22 mouse cellular contexts compared by ENCODE assay signal in genomic region chr11:89600921-89601515, GRCm38 (mm10).
DNase-seq lines count a peak whose midpoint lies in the region; ATAC-seq lines count a peak whose summit lies in the region.
"Had no signal": no experiment of that assay in that cellular context is flagged by ENCODE, and none has a peak within 500 bp of the region (broad histone marks: within the 10 kb centered on the region; RNA-seq: fewer than 3 reads in every experiment).

No protein-coding gene starts in this region.

- no peak overlapping the region for H3K27ac ChIP-seq in forebrain, embryonic 14.5 days (ENCODE audit: low read depth, low read length)
- H3K27ac ChIP-seq: hindbrain, embryonic 10.5 days; hindbrain, postnatal 0 days; left cerebral cortex, adult 2 months; limb, embryonic 10.5 days; stomach, postnatal 0 days had no signal

- no peak overlapping the region for H3K4me3 ChIP-seq in forebrain, embryonic 14.5 days (ENCODE audit: low read depth, low read length)
- H3K4me3 ChIP-seq: hindbrain, embryonic 10.5 days; left cerebral cortex, adult 2 months; limb, embryonic 10.5 days had no signal

- 82% methylated on average over 8 of the region's 8 CpGs for WGBS in forebrain, embryonic 14.5 days

- intact Hi-C loops in left cerebral cortex, postnatal 4 days (cut with DNase I): no loop called here

- H3K9me3 ChIP-seq in forebrain, embryonic 14.5 days (replicated peaks; ENCODE audit: control insufficient read depth, low read length): no peaks in the 10 kb centered on the region
- H3K9me3 ChIP-seq: hindbrain, embryonic 10.5 days; limb, embryonic 10.5 days had no signal

- H3K4me2 ChIP-seq in forebrain, embryonic 14.5 days (ENCODE audit: low read length): no peak overlapping the region

- no peaks in the 10 kb centered on the region for H3K36me3 ChIP-seq in forebrain, embryonic 14.5 days (ENCODE audit: control insufficient read depth, insufficient read depth, low read length)
- H3K36me3 ChIP-seq: hindbrain, embryonic 10.5 days; limb, embryonic 10.5 days had no signal

- no peak overlapping the region for H3K9ac ChIP-seq in forebrain, embryonic 14.5 days (ENCODE audit: low read length)
- H3K9ac ChIP-seq: liver, postnatal 0 days had no signal

- peak; percentile 74 to 83 for DNase-seq in adrenal gland, adult (ENCODE audit: inconsistent age in 2 of 2, low spot score in 1 of 2)
- DNase-seq in adrenal gland, adult 18-20 months (ENCODE audit: low spot score in 2 of 2): no peak
- DNase-seq in right cerebral cortex, adult 18-20 months: peak; percentile 7
- DNase-seq in right cerebral cortex, postnatal 4 days: no peak
- peak; percentile 4 for DNase-seq in lung, postnatal 25 days (ENCODE audit: low spot score)
- DNase-seq in forebrain, embryonic 14.5 days (ENCODE audit: low spot score): no peak
- DNase-seq in frontal cortex, postnatal 10 days (ENCODE audit: low spot score in 2 of 2): no peak
- no peak for DNase-seq in left cerebral cortex, postnatal 4 days
- DNase-seq: cerebellum, adult 11 months; cerebellum, postnatal 14 days; embryo, embryonic 11 days; gastrocnemius, postnatal 36 days; kidney, adult 18-20 months; kidney, postnatal 36 days; layer of hippocampus, adult 9-11 months; liver, postnatal 0 days; retina, postnatal 1 day had no signal

- H3K27me3 ChIP-seq in forebrain, embryonic 14.5 days (replicated peaks; ENCODE audit: control insufficient read depth, insufficient read depth, low read length): no peaks in the 10 kb centered on the region

- H3K4me1 ChIP-seq in forebrain, embryonic 14.5 days (ENCODE audit: control insufficient read depth, insufficient read depth, low read length): no peaks in the 10 kb centered on the region
- H3K4me1 ChIP-seq: hindbrain, embryonic 10.5 days had no signal

- ATAC-seq in forebrain, embryonic 14.5 days: no peak
- ATAC-seq: hindbrain, postnatal 0 days; liver, postnatal 0 days had no signal

Comparison
In these comparisons a context has a peak if more than half of its experiments do, and no peak if none do; other contexts are left out.
1. DNase-seq: peak in adrenal gland, adult (2 of 2), right cerebral cortex, adult 18-20 months (single experiment) and lung, postnatal 25 days (single experiment); none in adrenal gland, adult 18-20 months (0 of 2), right cerebral cortex, postnatal 4 days (single experiment), forebrain, embryonic 14.5 days (single experiment), frontal cortex, postnatal 10 days (0 of 2) and left cerebral cortex, postnatal 4 days (single experiment).